Mouse (Mus musculus) heart, embryonic 14.5 days (tissue): Measurements from ENCODE around the gene Cd300ld3. TPM values are rescaled to one million over a fixed set of nuclear protein-coding genes. Genes with fewer than 3 reads are reported as not detected.

Experiments
- ATAC-seq: fragments of 200-750 bp; cut with Nextera tagmentation; 2 replicates; pipeline ENCODE4 v1.8.0; 2017; ENCODE audit warnings: low read depth, moderate TSS enrichment; ENCODE audit not compliant: insufficient number of reproducible peaks, insufficient read depth, low FRiP score
- H3K27ac ChIP-seq, 2 experiments: fragments of 200-500 bp in 1 of 2; fragments of 300-500 bp in 1 of 2; sonication (generic) in 1 of 2; replicated peaks in 1 of 2; 2 replicates each; pipeline ENCODE4 v1.5.1; 2012 to 2014; ENCODE audit warnings: low read depth in 2 of 2, low read length in 2 of 2, control low read depth in 1 of 2, mild to moderate bottlenecking in 1 of 2, mixed read lengths in 1 of 2; ENCODE audit not compliant: control insufficient read depth in 1 of 2, insufficient read depth in 1 of 2
- H3K27me3 ChIP-seq: fragments of 300-500 bp; sonication (generic); 2 replicates; pipeline ENCODE4 v1.6.1; 2014; ENCODE audit warnings: mild to moderate bottlenecking, low read length, control low read depth; ENCODE audit not compliant: control insufficient read depth, insufficient read depth
- H3K36me3 ChIP-seq: fragments of 300-500 bp; sonication (generic); 2 replicates; pipeline ENCODE4 v1.6.1; 2014; ENCODE audit warnings: mild to moderate bottlenecking, control low read depth, low read length, mixed read lengths; ENCODE audit not compliant: control insufficient read depth, insufficient read depth
- H3K4me1 ChIP-seq, 2 experiments: fragments of 200-500 bp in 1 of 2; fragments of 300-500 bp in 1 of 2; sonication (generic) in 1 of 2; 2 replicates each; pipeline ENCODE4 v1.6.1; 2012 to 2014; ENCODE audit warnings: low read length in 2 of 2, control low read depth in 1 of 2, mixed read lengths in 1 of 2; ENCODE audit not compliant: control insufficient read depth in 2 of 2, insufficient read depth in 2 of 2
- H3K4me2 ChIP-seq: fragments of 300-500 bp; sonication (generic); 2 replicates; pipeline ENCODE4 v1.6.1; 2014; ENCODE audit warnings: mild to moderate bottlenecking, low read length
- H3K4me3 ChIP-seq, 2 experiments: fragments of 200-500 bp in 1 of 2; fragments of 300-500 bp in 1 of 2; sonication (generic) in 1 of 2; 2 replicates each; pipeline ENCODE4 v1.5.1; 2012 to 2014; ENCODE audit warnings: low read length in 2 of 2, mild to moderate bottlenecking in 2 of 2, control low read depth in 1 of 2, low read depth in 1 of 2, moderate library complexity in 1 of 2; ENCODE audit not compliant: control insufficient read depth in 1 of 2, insufficient read depth in 1 of 2
- H3K9ac ChIP-seq: fragments of 300-500 bp; sonication (generic); 2 replicates; pipeline ENCODE4 v1.6.1; 2014; ENCODE audit warnings: mild to moderate bottlenecking, low read length
- H3K9me3 ChIP-seq: fragments of 300-500 bp; sonication (generic); 2 replicates; pipeline ENCODE4 v1.6.1; 2016; ENCODE audit warnings: low read length, control low read depth; ENCODE audit not compliant: control insufficient read depth
- WGBS: fragments of 180-500 bp; shearing (Covaris S2); extraction: QIAGEN DNeasy Blood & Tissue Kit; methylation state at CpG from one replicate; pipeline ENCODE4 v1.1.7; 2014; 5-methylcytosine and 5-hydroxymethylcytosine counted together
- polyA plus RNA-seq: library from polyadenylated mRNA; unstranded; fragments of >200 nt; fragmentation: Nextera tagmentation; extraction: Ambion mirVana; gene quantifications from 2 replicates; pipeline ENCODE4 v1.2.1, GENCODE M21; 2014

Cd300ld3 gene
- polyA plus RNA-seq = not detected in 2 replicates

DNA sequence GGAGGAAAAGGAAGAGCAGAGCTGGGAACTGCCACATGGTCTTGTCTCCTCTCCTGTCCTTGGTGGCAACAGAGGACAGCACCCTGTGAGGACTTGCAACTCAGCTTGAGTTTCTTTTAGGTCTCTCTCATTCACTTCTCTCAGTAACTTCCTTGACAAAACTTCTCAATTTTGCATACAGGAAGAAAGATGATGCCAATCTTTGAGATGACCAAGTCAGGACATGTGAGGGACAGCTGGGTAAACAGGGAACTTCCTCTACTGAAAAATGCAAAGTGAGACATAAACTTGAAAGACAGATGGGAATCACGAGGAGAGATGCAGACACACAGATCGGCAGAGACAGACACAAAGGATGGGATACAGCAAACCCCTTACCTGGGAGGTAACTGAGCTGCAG is at the start of gene Cd300ld3:
Gene Cd300ld3, minus strand, starts transcription at position 151 of the 400 bp plus-strand sequence.
- H3K36me3 ChIP-seq = no peaks in the 10 kb centered on the region
- 74% methylated on average over 2 of the region's 2 CpGs for WGBS
- ATAC-seq = no peak
- H3K9ac ChIP-seq = no peak within 1 kb of the TSS
- no peaks in the 10 kb centered on the region for H3K9me3 ChIP-seq
- no peaks in the 10 kb centered on the region for H3K27me3 ChIP-seq
- H3K4me3 ChIP-seq = no peak within 1 kb of the TSS
- H3K27ac ChIP-seq = no peak within 1 kb of the TSS
- H3K4me2 ChIP-seq = no peak within 1 kb of the TSS
- no peaks in the 10 kb centered on the region for H3K4me1 ChIP-seq

- Histone ChIP-seq H3K4me2 (no peak overlapping the region), H3K4me3 (no peak overlapping the region), H3K27me3 (peaks cover 35% of the 10 kb centered on the region), H3K9ac (no peak overlapping the region), H3K36me3 (no peaks in the 10 kb centered on the region), H3K9me3 (peaks cover 5% of the 10 kb centered on the region), H3K27ac (no peak overlapping the region), H3K4me1 (no peaks in the 10 kb centered on the region; a peak in 1 of 4 replicates)
- no peak for ATAC-seq
- 18% methylated on average over 4 of the region's 4 CpGs for WGBS
Measured at GRCm38 (mm10) chr11:115092140-115092539, 43.9 kb upstream of the Cd300ld3 start.

DNA sequence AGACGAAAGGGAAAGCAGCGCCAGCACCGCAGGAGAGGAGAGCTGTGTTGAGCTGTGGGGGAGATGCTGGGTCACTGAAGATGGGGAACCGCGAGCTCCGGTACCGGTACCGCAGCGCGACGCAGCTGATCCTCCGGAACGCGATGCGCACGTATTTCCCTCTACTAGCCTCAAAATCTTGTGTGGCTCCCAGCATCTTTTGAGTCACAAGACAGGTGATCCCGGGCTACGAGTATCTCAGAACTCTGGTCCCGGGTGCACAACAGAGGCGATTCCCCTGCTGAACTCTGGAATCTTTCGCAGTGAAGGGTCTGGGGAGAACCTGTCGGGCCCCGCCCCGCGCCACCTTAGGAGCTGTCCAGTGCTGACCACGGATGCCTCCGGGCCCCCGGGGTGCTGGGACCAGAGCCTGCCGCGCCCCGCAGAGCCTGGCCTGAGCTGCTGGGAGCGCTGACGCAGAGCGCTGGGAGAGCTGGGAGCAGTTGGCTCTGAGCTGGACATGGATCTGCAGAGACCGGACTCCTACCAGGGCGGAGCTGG is 43.2 kb upstream of the Cd300ld3 start, which contains the start of gene Rab37:
Gene Rab37, plus strand, starts transcription at position 70 of the 540 bp plus-strand sequence.
- Histone ChIP-seq H3K9ac (no peak within 1 kb of the TSS), H3K9me3 (peaks cover 5% of the 10 kb centered on the region), H3K27me3 (peaks cover 35% of the 10 kb centered on the region), H3K36me3 (no peaks in the 10 kb centered on the region), H3K27ac (no peak within 1 kb of the TSS), H3K4me2 (peak within 1 kb of the TSS; percentile 16; the same call in 1 of the 2 replicates), H3K4me1 (no peaks in the 10 kb centered on the region; a peak in 1 of 4 replicates), H3K4me3 (no peak within 1 kb of the TSS)
- 2% methylated on average over 36 of the region's 36 CpGs for WGBS
- no peak for ATAC-seq

GRCm38 (mm10) chr11:115089853-115090252 is 41.6 kb upstream of the Cd300ld3 start:
- Histone ChIP-seq H3K4me2 (no peak overlapping the region), H3K9ac (no peak overlapping the region), H3K4me1 (no peaks in the 10 kb centered on the region; a peak in 1 of 4 replicates), H3K27me3 (peaks cover 41% of the 10 kb centered on the region), H3K36me3 (no peaks in the 10 kb centered on the region), H3K4me3 (no peak overlapping the region), H3K9me3 (peaks cover 5% of the 10 kb centered on the region), H3K27ac (no peak overlapping the region)
- 63% methylated on average over 6 of the region's 6 CpGs for WGBS
- ATAC-seq = no peak

DNA sequence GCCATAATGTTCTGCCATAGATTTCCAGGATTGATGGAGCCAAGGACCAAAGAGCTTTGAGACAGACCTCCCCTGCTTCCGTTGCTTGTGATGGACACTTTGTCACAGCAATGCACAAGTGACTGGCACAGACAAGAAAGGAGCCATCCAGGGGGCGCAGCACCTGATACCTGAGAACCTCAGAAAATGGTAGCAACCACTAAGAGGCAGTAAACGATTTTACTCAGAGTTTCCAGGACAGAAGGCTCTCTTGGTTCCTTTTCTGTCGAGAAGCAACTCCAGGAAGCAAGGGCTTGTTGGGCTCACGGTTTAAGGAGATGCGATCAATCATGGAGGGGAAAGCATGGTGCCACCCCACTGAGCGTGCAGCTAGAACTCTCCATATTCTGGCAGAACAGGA is 38.0 kb upstream of the Cd300ld3 start:
- WGBS = 53% methylated on average over 7 of the region's 7 CpGs
- no peaks in the 10 kb centered on the region for H3K4me1 ChIP-seq
- H3K9me3 ChIP-seq = no peaks in the 10 kb centered on the region
- ATAC-seq = no peak
- H3K27me3 ChIP-seq = peaks cover 33% of the 10 kb centered on the region
- H3K4me3 ChIP-seq = no peak overlapping the region
- no peak overlapping the region for H3K9ac ChIP-seq
- no peaks in the 10 kb centered on the region for H3K36me3 ChIP-seq
- no peak overlapping the region for H3K27ac ChIP-seq
- no peak overlapping the region for H3K4me2 ChIP-seq

- H3K4me2 ChIP-seq = no peak overlapping the region
- no peak overlapping the region for H3K4me3 ChIP-seq
- H3K27ac ChIP-seq = no peak overlapping the region
- no peaks in the 10 kb centered on the region for H3K4me1 ChIP-seq
- no peak for ATAC-seq
- H3K9ac ChIP-seq = no peak overlapping the region
- H3K36me3 ChIP-seq = no peaks in the 10 kb centered on the region
- peaks cover 22% of the 10 kb centered on the region for H3K27me3 ChIP-seq
- 68% methylated on average over 8 of the region's 8 CpGs for WGBS
- no peaks in the 10 kb centered on the region for H3K9me3 ChIP-seq
Measured at GRCm38 (mm10) chr11:115085064-115085463, 36.9 kb upstream of the Cd300ld3 start.

GRCm38 (mm10) chr11:115084595-115084994 is 36.4 kb upstream of the Cd300ld3 start:
- Histone ChIP-seq H3K36me3 (no peaks in the 10 kb centered on the region), H3K9ac (no peak overlapping the region), H3K4me3 (no peak overlapping the region), H3K4me2 (no peak overlapping the region), H3K27me3 (peaks cover 19% of the 10 kb centered on the region), H3K27ac (no peak overlapping the region), H3K4me1 (no peaks in the 10 kb centered on the region), H3K9me3 (no peaks in the 10 kb centered on the region)
- ATAC-seq = no peak
- 44% methylated on average over 12 of the region's 12 CpGs for WGBS
